Mouse (Mus musculus) fat pad, adult 2 months (tissue): ENCODE data around the gene Tulp3.
"Not testable (repeated sequence)": the region's sequence is repeated elsewhere in the genome, so short reads cannot be mapped to it uniquely, and the experiment has no call there.

Experiments
- DNase-seq: peaks from one replicate; pipeline ENCODE4 v3.0.0-alpha.2; 2011; ENCODE audit warnings: low read depth, low spot score; ENCODE audit errors: extremely low read depth

Gene Tulp3

GRCm38 (mm10) chr6:128361901-128362300 is 6.2 kb upstream of the Tulp3 start:
- no peak for DNase-seq

GRCm38 (mm10) chr6:128358999-128359398 is 3.3 kb upstream of the Tulp3 start:
- no peak for DNase-seq

- no peak for DNase-seq
Observed at GRCm38 (mm10) chr6:128355201-128355681, 410 bp downstream of the Tulp3 start.

- no peak for DNase-seq
Observed at GRCm38 (mm10) chr6:128354140-128354539, 1.5 kb downstream of the Tulp3 start.

- no peak for DNase-seq
Observed at GRCm38 (mm10) chr6:128349711-128350110, 5.9 kb downstream of the Tulp3 start.

- no peak for DNase-seq
Observed at GRCm38 (mm10) chr6:128346782-128347181, 8.9 kb downstream of the Tulp3 start.

GRCm38 (mm10) chr6:128345623-128346022 is 10.0 kb downstream of the Tulp3 start:
- DNase-seq, result no peak

GRCm38 (mm10) chr6:128341956-128342723 is 13.5 kb downstream of the Tulp3 start:
- no peak for DNase-seq

- DNase-seq, result no peak
Observed at GRCm38 (mm10) chr6:128338876-128339275, 16.8 kb downstream of the Tulp3 start.

GRCm38 (mm10) chr6:128337467-128337866 is 18.2 kb downstream of the Tulp3 start:
- DNase-seq, result no peak

- DNase-seq, result no peak
Observed at GRCm38 (mm10) chr6:128334397-128335124, 21.1 kb downstream of the Tulp3 start.

GRCm38 (mm10) chr6:128318317-128318716 is 37.3 kb downstream of the Tulp3 start:
- no peak for DNase-seq

GRCm38 (mm10) chr6:128315597-128315996 is 40.1 kb downstream of the Tulp3 start:
- DNase-seq, result no peak

GRCm38 (mm10) chr6:128314796-128315195 is 40.9 kb downstream of the Tulp3 start:
- no peak for DNase-seq

GRCm38 (mm10) chr6:128308311-128308710 is 47.3 kb downstream of the Tulp3 start:
- no peak for DNase-seq

GRCm38 (mm10) chr6:128304801-128305200 is 50.9 kb downstream of the Tulp3 start:
- DNase-seq, result no peak

- DNase-seq, result not testable (repeated sequence)
Observed at GRCm38 (mm10) chr6:128302640-128303039, 53.0 kb downstream of the Tulp3 start.

- no peak for DNase-seq
Observed at GRCm38 (mm10) chr6:128301891-128302290, 53.8 kb downstream of the Tulp3 start.

- no peak for DNase-seq
Observed at GRCm38 (mm10) chr6:128301458-128301857, 54.2 kb downstream of the Tulp3 start.

- DNase-seq, result no peak
Observed at GRCm38 (mm10) chr6:128300134-128301001, 55.3 kb downstream of the Tulp3 start, which contains the start of gene Tead4. Tead4 (minus strand) TSS chr6:128300823.
